Mouse (Mus musculus): ENCODE measurements around the gene Srgap3. TPM values are rescaled to one million over a fixed set of nuclear protein-coding genes. Genes with fewer than 3 reads are reported as not detected.

Srgap3 gene
- polyA plus RNA-seq, 1 experiment from 2014 or later = 31.4 TPM

- no peaks in the 10 kb centered on the region for H3K27me3 ChIP-seq (replicated peaks; ENCODE audit: control insufficient read depth, insufficient read depth, low read length)
- no peak overlapping the region for H3K4me2 ChIP-seq (ENCODE audit: low read length)
- DNase-seq (ENCODE audit: low spot score) (no peak), ATAC-seq (no peak)
- no peak overlapping the region for H3K4me3 ChIP-seq (ENCODE audit: low read depth, low read length)
- peak overlapping the region; percentile 88 for H3K27ac ChIP-seq (ENCODE audit: low read depth, low read length)
- 66% methylated on average over 5 of the region's 5 CpGs for WGBS
- peaks cover 56% of the 10 kb centered on the region for H3K4me1 ChIP-seq (ENCODE audit: control insufficient read depth, insufficient read depth, low read length)
- no peaks in the 10 kb centered on the region for H3K9me3 ChIP-seq (replicated peaks; ENCODE audit: control insufficient read depth, low read length)
- H3K9ac ChIP-seq (ENCODE audit: low read length) = no peak overlapping the region
- no peaks in the 10 kb centered on the region for H3K36me3 ChIP-seq (ENCODE audit: control insufficient read depth, insufficient read depth, low read length)
Measured at GRCm38 (mm10) chr6:112883588-112884135, 63.4 kb downstream of the Srgap3 start.

GRCm38 (mm10) chr6:112880048-112880534 lies 67.0 kb downstream of the Srgap3 start:
- no peaks in the 10 kb centered on the region for H3K36me3 ChIP-seq (ENCODE audit: control insufficient read depth, insufficient read depth, low read length)
- DNase-seq (ENCODE audit: low spot score) (peak; percentile 89), ATAC-seq (peak; percentile 84)
- H3K27me3 ChIP-seq (replicated peaks; ENCODE audit: control insufficient read depth, insufficient read depth, low read length) = no peaks in the 10 kb centered on the region
- peaks cover 52% of the 10 kb centered on the region for H3K4me1 ChIP-seq (ENCODE audit: control insufficient read depth, insufficient read depth, low read length)
- H3K27ac ChIP-seq (ENCODE audit: low read depth, low read length) = peak overlapping the region; percentile 88
- H3K9ac ChIP-seq (ENCODE audit: low read length) = 0 out of 2 replicates have a peak overlapping the region, but pooled peaks have one; percentile 4
- H3K4me3 ChIP-seq (ENCODE audit: low read depth, low read length) = no peak overlapping the region
- no peaks in the 10 kb centered on the region for H3K9me3 ChIP-seq (replicated peaks; ENCODE audit: control insufficient read depth, low read length)
- 2% methylated on average over 5 of the region's 5 CpGs for WGBS
- H3K4me2 ChIP-seq (ENCODE audit: low read length) = no peak overlapping the region

GRCm38 (mm10) chr6:112879154-112879553 lies 67.9 kb downstream of the Srgap3 start:
- H3K4me2 ChIP-seq (ENCODE audit: low read length) = no peak overlapping the region
- WGBS = 51% methylated on average over 5 of the region's 5 CpGs
- DNase-seq (ENCODE audit: low spot score) = peak; percentile 72
- no peak overlapping the region for H3K4me3 ChIP-seq (ENCODE audit: low read depth, low read length)
- H3K4me1 ChIP-seq (ENCODE audit: control insufficient read depth, insufficient read depth, low read length) = peaks cover 42% of the 10 kb centered on the region
- H3K27me3 ChIP-seq (replicated peaks; ENCODE audit: control insufficient read depth, insufficient read depth, low read length) = no peaks in the 10 kb centered on the region
- no peaks in the 10 kb centered on the region for H3K36me3 ChIP-seq (ENCODE audit: control insufficient read depth, insufficient read depth, low read length)
- ATAC-seq = no peak
- H3K9ac ChIP-seq (ENCODE audit: low read length) = no peak overlapping the region
- peak overlapping the region; percentile 88; the same call in 1 of the 2 replicates for H3K27ac ChIP-seq (ENCODE audit: low read depth, low read length)
- no peaks in the 10 kb centered on the region for H3K9me3 ChIP-seq (replicated peaks; ENCODE audit: control insufficient read depth, low read length)

GRCm38 (mm10) chr6:112873089-112873835 lies 73.8 kb downstream of the Srgap3 start:
- no peaks in the 10 kb centered on the region for H3K9me3 ChIP-seq (replicated peaks; ENCODE audit: control insufficient read depth, low read length)
- no peaks in the 10 kb centered on the region for H3K36me3 ChIP-seq (ENCODE audit: control insufficient read depth, insufficient read depth, low read length)
- no peak overlapping the region for H3K27ac ChIP-seq (ENCODE audit: low read depth, low read length)
- DNase-seq (ENCODE audit: low spot score) (no peak), ATAC-seq (no peak)
- no peak overlapping the region for H3K4me3 ChIP-seq (ENCODE audit: low read depth, low read length)
- no peak overlapping the region for H3K4me2 ChIP-seq (ENCODE audit: low read length)
- WGBS = 77% methylated on average over 9 of the region's 9 CpGs
- H3K9ac ChIP-seq (ENCODE audit: low read length) = no peak overlapping the region
- H3K27me3 ChIP-seq (replicated peaks; ENCODE audit: control insufficient read depth, insufficient read depth, low read length) = no peaks in the 10 kb centered on the region
- no peaks in the 10 kb centered on the region for H3K4me1 ChIP-seq (ENCODE audit: control insufficient read depth, insufficient read depth, low read length)

- H3K4me3 ChIP-seq (ENCODE audit: low read depth, low read length) = no peak overlapping the region
- H3K27me3 ChIP-seq (replicated peaks; ENCODE audit: control insufficient read depth, insufficient read depth, low read length) = no peaks in the 10 kb centered on the region
- H3K27ac ChIP-seq (ENCODE audit: low read depth, low read length) = no peak overlapping the region
- peaks cover under 1% of the 10 kb centered on the region; the same call in 1 of the 2 replicates for H3K4me1 ChIP-seq (ENCODE audit: control insufficient read depth, insufficient read depth, low read length)
- H3K4me2 ChIP-seq (ENCODE audit: low read length) = no peak overlapping the region
- DNase-seq (ENCODE audit: low spot score) (no peak), ATAC-seq (no peak)
- H3K9ac ChIP-seq (ENCODE audit: low read length) = no peak overlapping the region
- WGBS = 76% methylated on average over 7 of the region's 7 CpGs
- H3K36me3 ChIP-seq (ENCODE audit: control insufficient read depth, insufficient read depth, low read length) = no peaks in the 10 kb centered on the region
- H3K9me3 ChIP-seq (replicated peaks; ENCODE audit: control insufficient read depth, low read length) = no peaks in the 10 kb centered on the region
Measured at GRCm38 (mm10) chr6:112871241-112871780, 75.8 kb downstream of the Srgap3 start.

- Histone ChIP-seq H3K4me2 (ENCODE audit: low read length) (no peak overlapping the region), H3K4me1 (ENCODE audit: control insufficient read depth, insufficient read depth, low read length) (peaks cover 17% of the 10 kb centered on the region), H3K9me3 (replicated peaks; ENCODE audit: control insufficient read depth, low read length) (no peaks in the 10 kb centered on the region), H3K4me3 (ENCODE audit: low read depth, low read length) (no peak overlapping the region), H3K9ac (ENCODE audit: low read length) (no peak overlapping the region), H3K27ac (ENCODE audit: low read depth, low read length) (no peak overlapping the region), H3K27me3 (replicated peaks; ENCODE audit: control insufficient read depth, insufficient read depth, low read length) (no peaks in the 10 kb centered on the region), H3K36me3 (ENCODE audit: control insufficient read depth, insufficient read depth, low read length) (no peaks in the 10 kb centered on the region)
- WGBS = 86% methylated on average over 9 of the region's 9 CpGs
- ATAC-seq (no peak), DNase-seq (ENCODE audit: low spot score) (no peak)
Measured at GRCm38 (mm10) chr6:112868197-112868957, 78.7 kb downstream of the Srgap3 start.

GRCm38 (mm10) chr6:112866096-112866495 lies 81.0 kb downstream of the Srgap3 start:
- no peak overlapping the region for H3K4me2 ChIP-seq (ENCODE audit: low read length)
- no peaks in the 10 kb centered on the region for H3K9me3 ChIP-seq (replicated peaks; ENCODE audit: control insufficient read depth, low read length)
- ATAC-seq (no peak), DNase-seq (ENCODE audit: low spot score) (no peak)
- no peak overlapping the region for H3K9ac ChIP-seq (ENCODE audit: low read length)
- H3K4me3 ChIP-seq (ENCODE audit: low read depth, low read length) = no peak overlapping the region
- 80% methylated on average over 4 of the region's 4 CpGs for WGBS
- H3K27me3 ChIP-seq (replicated peaks; ENCODE audit: control insufficient read depth, insufficient read depth, low read length) = no peaks in the 10 kb centered on the region
- H3K4me1 ChIP-seq (ENCODE audit: control insufficient read depth, insufficient read depth, low read length) = peaks cover 17% of the 10 kb centered on the region
- peak overlapping the region; percentile 55; the same call in 1 of the 2 replicates for H3K27ac ChIP-seq (ENCODE audit: low read depth, low read length)
- no peaks in the 10 kb centered on the region for H3K36me3 ChIP-seq (ENCODE audit: control insufficient read depth, insufficient read depth, low read length)

GRCm38 (mm10) chr6:112865021-112865531 lies 82.0 kb downstream of the Srgap3 start:
- Histone ChIP-seq H3K27me3 (replicated peaks; ENCODE audit: control insufficient read depth, insufficient read depth, low read length) (no peaks in the 10 kb centered on the region), H3K9me3 (replicated peaks; ENCODE audit: control insufficient read depth, low read length) (no peaks in the 10 kb centered on the region), H3K4me1 (ENCODE audit: control insufficient read depth, insufficient read depth, low read length) (peaks cover 17% of the 10 kb centered on the region), H3K27ac (ENCODE audit: low read depth, low read length) (peak overlapping the region; percentile 55; the same call in 1 of the 2 replicates), H3K4me3 (ENCODE audit: low read depth, low read length) (no peak overlapping the region), H3K9ac (ENCODE audit: low read length) (no peak overlapping the region), H3K4me2 (ENCODE audit: low read length) (no peak overlapping the region), H3K36me3 (ENCODE audit: control insufficient read depth, insufficient read depth, low read length) (no peaks in the 10 kb centered on the region)
- 29% methylated on average over 6 of the region's 6 CpGs for WGBS
- DNase-seq (ENCODE audit: low spot score) (peak; percentile 59), ATAC-seq (peak; percentile 72)

Data from forebrain, embryonic 14.5 days (tissue).